Mouse (Mus musculus) heart, embryonic 16.5 days (tissue): ENCODE results near the gene Nme2. TPM values are rescaled to one million over a fixed set of nuclear protein-coding genes. Genes with fewer than 3 reads are reported as not detected.

Experiments used
- ATAC-seq: fragments of 200-750 bp; cut with Nextera tagmentation; replicated peaks from 2 replicates; pipeline ENCODE4 v1.8.0; 2017; ENCODE audit warnings: moderate number of reproducible peaks; ENCODE audit not compliant: insufficient read depth, low FRiP score; ENCODE audit errors: extremely low read depth
- H3K27ac ChIP-seq: fragments of 300-500 bp; sonication (generic); 2 replicates; pipeline ENCODE4 v1.5.1; 2014; ENCODE audit warnings: mild to moderate bottlenecking, low read length, control low read depth, moderate library complexity
- H3K27me3 ChIP-seq: fragments of 300-500 bp; sonication (generic); 2 replicates; pipeline ENCODE4 v1.6.1; 2014; ENCODE audit warnings: low read length, mixed read lengths; ENCODE audit not compliant: control insufficient read depth, insufficient read depth
- H3K36me3 ChIP-seq: fragments of 300-500 bp; sonication (generic); 2 replicates; pipeline ENCODE4 v1.6.1; 2014; ENCODE audit not compliant: control insufficient read depth, insufficient read depth
- H3K4me1 ChIP-seq: fragments of 300-500 bp; sonication (generic); 2 replicates; pipeline ENCODE4 v1.6.1; 2014; ENCODE audit warnings: low read length, mixed read lengths; ENCODE audit not compliant: control insufficient read depth, insufficient read depth
- H3K4me2 ChIP-seq: fragments of 300-500 bp; sonication (generic); 2 replicates; pipeline ENCODE4 v1.6.1; 2014; ENCODE audit warnings: low read depth, mild to moderate bottlenecking, control low read depth, low read length
- H3K4me3 ChIP-seq: fragments of 300-500 bp; sonication (generic); 2 replicates; pipeline ENCODE4 v1.5.1; 2014; ENCODE audit warnings: mild to moderate bottlenecking, control low read depth, low read length
- H3K9ac ChIP-seq: fragments of 300-500 bp; sonication (generic); 2 replicates; pipeline ENCODE4 v1.6.1; 2014; ENCODE audit warnings: low read length, control low read depth
- H3K9me3 ChIP-seq: fragments of 300-500 bp; sonication (generic); replicated peaks from 2 replicates; pipeline ENCODE4 v1.6.1; 2016; ENCODE audit warnings: low read length; ENCODE audit not compliant: control insufficient read depth
- WGBS: fragments of 180-500 bp; shearing (Covaris S2); extraction: QIAGEN DNeasy Blood & Tissue Kit; methylation state at CpG from one replicate; pipeline ENCODE4 v1.1.7; 2014; 5-methylcytosine and 5-hydroxymethylcytosine counted together
- polyA plus RNA-seq: library from polyadenylated mRNA; unstranded; fragments of >200 nt; fragmentation: Nextera tagmentation; extraction: Ambion mirVana; gene quantifications from 2 replicates; pipeline ENCODE4 v1.2.1, GENCODE M21; 2015

Nme2 gene
- polyA plus RNA-seq, 1 experiment from 2014 or later: 420 TPM

DNA sequence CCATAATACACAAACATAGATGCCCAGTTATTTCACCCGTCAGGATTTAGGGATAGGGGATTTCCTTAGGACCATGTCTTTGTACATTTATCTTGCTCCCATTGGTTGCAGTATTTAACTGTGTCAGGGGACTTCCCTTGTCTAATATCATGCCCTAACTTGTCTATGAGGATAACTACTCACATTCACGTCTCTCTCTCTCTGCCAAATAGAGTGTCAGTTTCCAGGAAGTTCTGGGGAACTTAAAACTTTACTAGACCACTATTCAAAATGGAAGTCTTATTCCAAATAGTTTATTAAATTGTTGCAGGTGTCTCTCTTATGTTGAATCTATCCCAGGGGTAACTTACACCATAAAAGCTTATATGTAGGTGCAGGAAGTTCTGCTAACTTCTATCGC, 44.5 kb downstream of the Nme2 start:
- Histone ChIP-seq H3K4me2 (no peak overlapping the region), H3K9ac (no peak overlapping the region), H3K36me3 (peaks cover 43% of the 10 kb centered on the region), H3K27me3 (no peaks in the 10 kb centered on the region), H3K27ac (no peak overlapping the region), H3K4me1 (no peaks in the 10 kb centered on the region), H3K9me3 (no peaks in the 10 kb centered on the region), H3K4me3 (no peak overlapping the region)
- ATAC-seq: no peak
- 89% methylated on average over 3 of the region's 3 CpGs for WGBS

DNA sequence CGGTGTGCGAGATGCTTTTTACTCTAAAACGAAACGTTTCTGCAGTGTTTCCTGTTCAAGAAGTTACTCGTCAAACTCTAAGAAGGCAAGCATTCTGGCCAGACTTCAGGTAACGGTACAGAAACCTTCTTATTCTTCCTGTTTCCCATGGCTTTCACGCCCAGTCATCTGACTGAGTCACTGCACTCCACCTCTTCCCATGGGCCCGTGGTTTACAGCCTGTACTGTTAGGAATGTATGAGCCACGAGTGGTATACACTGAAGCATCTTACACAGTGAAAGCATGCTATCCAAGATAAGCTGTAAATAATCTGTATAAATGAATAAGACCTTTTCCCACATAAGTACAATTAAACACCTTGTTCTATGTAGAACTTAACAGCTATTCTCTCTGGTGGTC, 47.2 kb downstream of the Nme2 start:
- no peaks in the 10 kb centered on the region for H3K27me3 ChIP-seq
- peaks cover 42% of the 10 kb centered on the region for H3K36me3 ChIP-seq
- WGBS: 81% methylated on average over 9 of the region's 9 CpGs
- no peaks in the 10 kb centered on the region for H3K4me1 ChIP-seq
- no peak overlapping the region for H3K4me3 ChIP-seq
- H3K27ac ChIP-seq: no peak overlapping the region
- H3K4me2 ChIP-seq: no peak overlapping the region
- H3K9ac ChIP-seq: no peak overlapping the region
- no peaks in the 10 kb centered on the region for H3K9me3 ChIP-seq
- no peak for ATAC-seq

DNA sequence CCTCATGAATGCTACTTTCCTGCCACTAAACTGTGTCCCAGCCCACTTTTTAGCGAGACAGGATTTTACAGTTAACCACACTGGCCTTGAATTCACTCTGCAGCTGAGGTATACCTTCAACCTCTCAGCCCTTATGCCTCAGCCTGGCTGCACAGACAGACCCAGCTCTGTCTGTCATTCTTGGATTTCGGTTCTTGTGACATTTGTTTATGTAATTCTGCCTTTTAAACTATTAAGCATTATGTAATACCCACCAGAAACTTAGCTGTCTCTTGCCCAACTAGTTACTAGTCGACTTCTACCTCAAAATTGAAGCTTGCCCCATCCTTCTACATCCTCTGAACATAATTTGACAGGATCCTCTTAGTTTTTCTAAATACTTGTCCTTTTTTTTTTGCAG, 48.2 kb downstream of the Nme2 start:
- Histone ChIP-seq H3K9ac (no peak overlapping the region), H3K27me3 (no peaks in the 10 kb centered on the region), H3K4me2 (no peak overlapping the region), H3K27ac (no peak overlapping the region), H3K4me1 (no peaks in the 10 kb centered on the region), H3K36me3 (peaks cover 38% of the 10 kb centered on the region), H3K4me3 (no peak overlapping the region), H3K9me3 (no peaks in the 10 kb centered on the region)
- WGBS: 80% methylated on average over 3 of the region's 3 CpGs
- no peak for ATAC-seq

DNA sequence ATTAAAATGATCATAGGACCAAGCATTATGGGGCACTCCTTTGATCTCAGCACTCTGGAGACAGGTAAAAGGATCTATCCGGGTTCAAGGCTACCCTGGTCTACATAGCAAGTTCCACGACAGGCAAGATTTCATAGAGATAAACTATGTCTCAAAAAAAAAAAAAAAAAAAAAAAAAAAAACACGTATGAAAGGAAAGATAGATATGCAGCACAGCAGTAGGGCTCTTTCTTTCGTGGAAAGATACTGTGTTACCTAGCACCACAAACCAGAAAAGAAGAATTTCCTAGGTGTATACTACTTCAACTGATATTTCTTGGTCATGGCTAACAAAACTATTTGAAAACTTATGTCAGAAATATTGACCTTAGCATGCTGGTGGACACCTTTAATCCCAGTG, 49.2 kb downstream of the Nme2 start:
- no peaks in the 10 kb centered on the region for H3K9me3 ChIP-seq
- H3K4me3 ChIP-seq: no peak overlapping the region
- H3K27me3 ChIP-seq: no peaks in the 10 kb centered on the region
- no peak overlapping the region for H3K4me2 ChIP-seq
- no peak overlapping the region for H3K9ac ChIP-seq
- H3K36me3 ChIP-seq: peaks cover 38% of the 10 kb centered on the region
- H3K27ac ChIP-seq: no peak overlapping the region
- WGBS: 85% methylated on average over 4 of the region's 4 CpGs
- no peaks in the 10 kb centered on the region for H3K4me1 ChIP-seq
- ATAC-seq: no peak

Other genes starting within 250 kb of the Nme2 start
- gene Utp18, start 70.5 kb downstream of the Nme2 start, polyA plus RNA-seq: 16.8 and 17.0 TPM in 2 replicates
- 17.6 and 20.0 TPM in 2 replicates for gene Mbtd1, start 70.4 kb downstream of the Nme2 start, polyA plus RNA-seq
- 182 and 233 TPM in 2 replicates for gene Gm20390, start 12.0 kb upstream of the Nme2 start, polyA plus RNA-seq
- gene Nme1, start 12.3 kb upstream of the Nme2 start, polyA plus RNA-seq: 68.6 and 104 TPM in 2 replicates
- gene Spag9, start 39.8 kb upstream of the Nme2 start, polyA plus RNA-seq: 31.7 and 36.2 TPM in 2 replicates